Mouse (Mus musculus): ENCODE data around the gene Lmx1b.

The Lmx1b gene

DNA sequence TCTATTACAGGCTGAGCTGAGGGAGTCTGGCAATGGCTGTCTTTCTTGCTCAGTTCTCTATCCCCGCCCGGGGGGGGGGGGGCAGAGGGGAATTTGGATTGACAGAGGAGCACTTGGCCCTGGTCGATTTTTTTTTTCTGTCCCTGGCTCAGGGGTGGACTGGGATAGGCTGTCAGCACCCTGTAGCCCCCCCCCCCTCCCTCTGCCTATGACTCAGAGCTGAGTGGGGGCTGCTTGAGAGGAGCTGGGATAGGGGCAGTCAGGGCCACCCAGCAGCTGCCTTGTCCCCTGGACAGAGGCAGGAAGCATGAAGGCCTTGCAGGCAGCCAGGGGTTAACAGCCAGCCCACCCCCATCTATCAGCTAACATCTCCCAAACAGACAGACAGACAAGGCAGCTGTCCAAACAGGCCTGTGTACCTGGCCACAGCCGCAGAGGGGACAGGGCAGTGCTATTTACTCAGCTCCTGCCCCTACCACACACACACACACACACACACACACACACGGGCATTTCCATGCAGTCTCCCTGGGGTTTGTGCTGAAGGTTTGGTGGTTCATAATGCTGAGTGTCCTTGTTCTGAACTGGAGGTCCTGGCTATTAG, 57.8 kb downstream of the Lmx1b start:
- no peak for DNase-seq (ENCODE audit: low spot score in 2 of 2)

- DNase-seq (ENCODE audit: low spot score in 2 of 2): no peak
Measured at GRCm38 (mm10) chr2:33581866-33582265, 58.4 kb downstream of the Lmx1b start.

DNA sequence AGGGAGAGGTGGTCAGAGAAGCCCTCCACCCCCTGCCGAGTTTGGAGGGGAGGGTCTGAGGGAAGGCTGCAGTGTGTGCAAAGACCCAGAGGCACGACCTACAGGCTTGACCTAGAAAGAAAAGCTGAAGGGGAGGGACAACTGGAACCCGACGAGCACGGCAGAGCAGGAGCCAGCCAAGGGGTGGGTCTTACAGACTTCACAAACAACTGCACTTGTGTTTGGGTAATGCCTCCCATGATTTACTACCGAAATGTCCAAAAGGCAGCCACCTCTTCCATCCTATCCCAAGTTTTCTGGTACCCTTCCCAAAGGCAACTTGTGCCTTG, 58.9 kb downstream of the Lmx1b start:
- no peak for DNase-seq (ENCODE audit: low spot score in 2 of 2)

DNA sequence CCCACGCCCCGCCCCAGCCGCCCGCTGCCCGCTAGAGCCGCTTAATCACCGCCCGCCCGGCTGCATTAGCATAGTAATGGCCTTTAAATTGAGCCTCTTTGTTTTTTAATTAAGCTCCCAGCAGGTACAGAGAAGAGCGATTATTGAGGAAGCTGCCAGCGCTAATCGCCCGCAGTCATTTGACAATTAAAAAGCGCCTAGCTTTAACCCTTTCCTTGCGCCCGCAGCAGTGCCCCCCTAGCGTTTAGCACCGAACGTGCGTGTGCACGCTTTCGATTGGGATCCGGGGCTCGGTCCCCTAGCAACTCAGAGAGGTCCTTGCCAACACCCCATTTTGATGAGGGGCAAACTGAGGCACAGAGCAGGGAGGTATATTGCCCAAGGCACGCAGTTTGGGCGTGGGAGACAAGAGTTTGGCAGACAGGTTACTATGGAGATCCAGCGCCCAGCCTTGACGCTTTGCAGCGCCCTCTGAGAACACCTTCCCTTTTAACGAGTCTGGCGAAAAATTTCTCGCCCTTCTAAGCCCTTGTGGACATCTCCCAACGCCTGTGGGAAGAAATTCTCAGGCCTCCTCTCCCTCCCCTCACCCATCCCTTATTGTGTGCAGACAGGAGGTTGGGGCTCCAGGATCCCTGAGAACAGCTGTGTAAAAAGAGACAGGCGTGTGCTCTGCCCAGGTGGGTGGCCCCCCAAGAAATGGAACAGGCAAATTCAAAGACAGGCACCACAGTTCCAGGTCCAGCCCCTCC, 59.4 kb downstream of the Lmx1b start:
- peak; percentile 43 to 57 for DNase-seq (ENCODE audit: low spot score in 2 of 2)

DNA sequence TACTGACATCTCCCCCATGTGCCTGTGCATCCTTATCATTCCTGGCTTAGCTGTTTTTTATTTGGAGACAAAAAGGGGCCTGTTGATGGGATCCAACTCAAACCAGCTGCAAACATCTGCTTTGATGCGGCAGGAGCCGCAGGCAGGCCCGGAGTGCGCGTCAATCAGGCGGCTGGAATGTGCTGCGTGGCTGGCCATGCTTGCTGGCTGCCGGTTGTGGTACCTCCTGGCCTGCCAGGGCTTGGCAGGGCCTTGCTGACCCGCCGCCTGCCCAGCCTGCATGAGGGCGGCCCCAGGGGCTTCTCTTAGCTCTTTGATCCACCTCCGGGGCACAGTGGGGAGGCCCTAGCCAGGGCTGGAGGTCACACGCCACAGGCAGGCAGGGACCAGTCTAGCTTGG, 64.9 kb downstream of the Lmx1b start:
- no peak for DNase-seq (ENCODE audit: low spot score in 2 of 2)

- no peak for DNase-seq (ENCODE audit: low spot score in 2 of 2)
Measured at GRCm38 (mm10) chr2:33573075-33573474, 67.2 kb downstream of the Lmx1b start.

GRCm38 (mm10) chr2:33571219-33571824, 69.0 kb downstream of the Lmx1b start:
- DNase-seq (ENCODE audit: low spot score in 2 of 2): no peak

DNA sequence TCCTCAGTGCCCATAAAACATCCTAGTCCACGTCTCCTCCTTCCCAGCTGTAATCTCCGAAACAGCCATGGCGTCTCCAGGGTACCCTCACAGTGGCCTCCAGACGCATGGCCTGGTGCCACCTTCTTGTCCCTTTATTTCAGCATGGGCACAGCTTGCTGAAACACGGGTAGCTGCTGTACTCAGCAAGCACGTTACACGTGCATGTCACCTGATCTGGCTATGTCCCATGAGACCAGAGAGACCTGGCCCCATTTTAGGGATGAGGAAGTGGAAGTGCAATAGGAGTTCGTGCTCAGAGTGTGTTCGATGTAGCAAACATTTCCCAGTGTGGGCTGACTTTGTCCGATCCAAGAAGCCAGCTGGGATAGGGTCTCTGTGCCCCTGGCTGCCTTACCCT, 70.6 kb downstream of the Lmx1b start:
- no peak for DNase-seq (ENCODE audit: low spot score in 2 of 2)

GRCm38 (mm10) chr2:33569240-33569639, 71.1 kb downstream of the Lmx1b start:
- DNase-seq (ENCODE audit: low spot score in 2 of 2): no peak

GRCm38 (mm10) chr2:33565886-33566285, 74.4 kb downstream of the Lmx1b start:
- DNase-seq (ENCODE audit: low spot score in 2 of 2): no peak

DNA sequence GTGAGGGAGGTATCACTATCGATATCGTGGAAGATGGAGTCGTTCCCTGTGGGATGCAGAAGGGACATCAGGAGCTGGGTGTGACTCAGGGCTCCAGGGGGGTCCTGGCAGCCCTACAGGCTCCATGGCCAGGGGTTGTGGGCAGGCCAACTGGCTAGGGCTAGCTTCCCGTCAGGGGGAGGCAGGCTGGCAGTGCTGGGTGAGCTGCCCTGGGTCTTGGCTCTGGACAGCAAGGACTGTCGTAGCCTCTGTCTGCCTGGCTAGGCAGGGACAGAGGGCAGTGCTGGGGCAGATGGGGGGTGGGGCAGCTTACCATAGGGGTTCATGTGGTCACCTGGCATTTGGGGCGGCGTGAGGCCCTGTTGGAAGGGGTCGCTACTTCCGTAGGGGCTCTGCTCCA, 75.6 kb downstream of the Lmx1b start:
- no peak for DNase-seq (ENCODE audit: low spot score in 2 of 2)

GRCm38 (mm10) chr2:33559752-33560151, 80.6 kb downstream of the Lmx1b start:
- peak; percentile 66 to 67 for DNase-seq (ENCODE audit: low spot score in 2 of 2)

GRCm38 (mm10) chr2:33559334-33559733, 81.0 kb downstream of the Lmx1b start:
- DNase-seq (ENCODE audit: low spot score in 2 of 2): peak; percentile 39 to 46

DNA sequence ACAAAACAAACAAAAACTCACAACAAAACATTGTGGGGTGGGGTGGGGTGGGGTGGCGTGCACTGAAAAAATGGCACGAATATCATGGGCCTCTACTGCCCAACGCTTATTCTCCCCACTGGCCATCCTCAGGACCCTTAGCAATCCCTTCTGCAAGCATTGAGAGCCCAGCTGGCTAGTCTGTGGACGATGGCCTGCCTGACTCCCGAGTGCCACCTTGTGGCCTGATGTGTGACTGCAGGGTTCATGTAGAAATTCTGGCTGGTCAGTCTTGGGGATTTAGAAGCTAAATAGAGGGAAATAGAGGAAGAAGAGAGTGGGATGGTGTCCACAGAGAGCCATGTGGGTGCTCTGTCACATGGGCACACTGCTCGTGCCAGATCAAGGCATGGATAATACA, 82.1 kb downstream of the Lmx1b start:
- peak; percentile 81 to 87 for DNase-seq (ENCODE audit: low spot score in 2 of 2)

DNA sequence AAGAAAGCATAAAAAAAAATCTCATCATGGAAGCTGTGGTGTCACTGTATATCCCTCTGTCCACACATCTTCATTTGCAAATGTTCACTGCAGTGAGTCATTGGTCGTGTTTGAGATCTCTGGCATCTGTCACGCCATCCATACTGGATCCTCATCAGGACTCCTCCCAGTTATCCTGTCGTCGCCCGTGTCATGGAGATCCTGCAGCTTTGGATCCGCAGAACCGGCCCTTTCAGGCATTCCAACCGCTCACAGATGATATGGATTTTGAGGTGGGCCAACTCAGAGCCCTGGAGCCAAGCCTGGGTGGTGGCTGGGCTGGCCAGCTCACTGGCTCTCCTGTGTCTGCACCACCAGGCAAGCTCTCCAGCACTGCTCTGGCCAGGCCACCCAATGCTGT, 84.7 kb downstream of the Lmx1b start:
- DNase-seq (ENCODE audit: low spot score in 2 of 2): no peak

- DNase-seq (ENCODE audit: low spot score in 2 of 2): no peak
Measured at GRCm38 (mm10) chr2:33552672-33553071, 87.6 kb downstream of the Lmx1b start.

DNA sequence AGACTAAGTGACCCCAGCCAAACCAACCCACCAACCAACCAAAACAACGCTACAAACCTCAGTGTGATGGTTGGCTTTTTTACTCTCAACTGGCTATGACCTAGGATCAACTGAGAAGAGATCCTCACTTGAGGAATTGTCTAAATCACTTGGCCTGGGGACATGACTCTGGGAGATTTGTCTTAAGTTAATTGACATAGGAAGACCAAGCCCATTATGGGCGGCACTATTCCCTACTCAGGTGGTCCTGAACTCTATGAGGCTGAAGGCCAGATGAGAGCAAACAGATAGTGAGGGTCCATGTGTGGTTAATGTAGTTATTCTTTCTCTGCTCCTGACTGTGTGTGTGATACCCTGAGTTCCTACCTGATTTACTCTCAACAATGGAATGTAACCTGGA, 92.7 kb downstream of the Lmx1b start:
- DNase-seq (ENCODE audit: low spot score in 2 of 2): no peak

GRCm38 (mm10) chr2:33546879-33547278, 93.4 kb downstream of the Lmx1b start:
- peak; percentile 95 to 97 for DNase-seq (ENCODE audit: low spot score in 2 of 2)

- peak in 1 of 2 experiments; percentile 19 for DNase-seq (ENCODE audit: low spot score in 2 of 2)
Measured at GRCm38 (mm10) chr2:33546051-33546450, 94.3 kb downstream of the Lmx1b start.

- peak; percentile 45 for DNase-seq (ENCODE audit: low spot score in 2 of 2)
Measured at GRCm38 (mm10) chr2:33544781-33545566, 95.3 kb downstream of the Lmx1b start.

DNA sequence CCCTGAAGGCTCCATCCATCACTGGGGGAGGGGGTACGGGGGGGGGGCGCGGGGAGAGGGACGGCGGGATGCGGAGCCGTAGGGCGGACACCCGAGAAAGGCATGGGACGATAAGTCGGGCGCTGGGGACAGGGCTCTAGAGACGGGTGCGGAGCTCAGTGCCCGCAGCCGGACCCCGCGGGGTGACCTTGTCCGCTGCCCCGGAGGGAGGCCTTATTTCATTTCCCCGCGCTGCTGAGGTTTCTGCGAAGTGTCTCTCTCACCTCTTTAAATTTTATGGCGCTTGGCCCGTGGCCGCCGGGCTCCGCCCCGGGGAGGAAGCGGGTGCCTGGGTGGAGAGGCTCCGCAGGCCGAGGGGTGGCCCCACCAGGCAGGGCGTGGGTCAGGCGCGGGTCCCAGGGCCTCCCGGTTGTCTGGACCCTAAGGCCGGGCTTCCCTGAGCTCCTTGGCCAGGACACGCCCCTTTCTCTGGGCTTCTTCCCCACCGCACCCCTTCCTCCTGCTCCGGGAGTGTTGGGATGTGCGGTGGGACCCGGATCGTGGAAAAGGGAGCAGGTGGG, 96.0 kb downstream of the Lmx1b start:
- DNase-seq (ENCODE audit: low spot score in 2 of 2): peak in 1 of 2 experiments; percentile 26

All from frontal cortex, postnatal 36 days (tissue).